Mouse (Mus musculus) heart, embryonic 11.5 days (tissue): Measurements from ENCODE around the gene Adcy9. TPM values are rescaled to one million over a fixed set of nuclear protein-coding genes. Genes with fewer than 3 reads are reported as not detected.

ENCODE experiments used
- ATAC-seq: fragments of 200-750 bp; cut with Nextera tagmentation; replicated peaks from 2 replicates; pipeline ENCODE4 v1.8.0; 2017; ENCODE audit warnings: moderate library complexity; ENCODE audit not compliant: insufficient number of reproducible peaks, low FRiP score, low TSS enrichment
- H3K27ac ChIP-seq: fragments of 300-500 bp; sonication (generic); 2 replicates; pipeline ENCODE4 v1.5.1; 2014; ENCODE audit warnings: mild to moderate bottlenecking, low read depth, low read length
- H3K27me3 ChIP-seq: fragments of 300-500 bp; sonication (generic); 2 replicates; pipeline ENCODE4 v1.6.1; 2014; ENCODE audit warnings: mild to moderate bottlenecking, low read length, mixed read lengths; ENCODE audit not compliant: control insufficient read depth, insufficient read depth
- H3K36me3 ChIP-seq: fragments of 300-500 bp; sonication (generic); 2 replicates; pipeline ENCODE4 v1.6.1; 2014; ENCODE audit warnings: mild to moderate bottlenecking, low read length, moderate library complexity, mixed read lengths; ENCODE audit not compliant: control insufficient read depth, insufficient read depth
- H3K4me1 ChIP-seq: fragments of 300-500 bp; sonication (generic); 2 replicates; pipeline ENCODE4 v1.6.1; 2014; ENCODE audit warnings: low read length; ENCODE audit not compliant: control insufficient read depth, insufficient read depth
- H3K4me2 ChIP-seq: fragments of 300-500 bp; sonication (generic); 2 replicates; pipeline ENCODE4 v1.6.1; 2014; ENCODE audit warnings: mild to moderate bottlenecking, moderate library complexity
- H3K4me3 ChIP-seq: fragments of 300-500 bp; sonication (generic); 2 replicates; pipeline ENCODE4 v1.5.1; 2014; ENCODE audit warnings: low read depth, low read length
- H3K9ac ChIP-seq: fragments of 300-500 bp; sonication (generic); 2 replicates; pipeline ENCODE4 v1.6.1; 2014; ENCODE audit warnings: mild to moderate bottlenecking, low read depth, low read length, moderate library complexity
- H3K9me3 ChIP-seq: fragments of 300-500 bp; sonication (generic); replicated peaks from 2 replicates; pipeline ENCODE4 v1.6.1; 2016; ENCODE audit warnings: low read length; ENCODE audit not compliant: control insufficient read depth
- WGBS: fragments of 180-500 bp; shearing (Covaris S2); extraction: QIAGEN DNeasy Blood & Tissue Kit; methylation state at CpG from one replicate; pipeline ENCODE4 v1.1.7; 2014; ENCODE audit not compliant: insufficient replicate concordance; 5-methylcytosine and 5-hydroxymethylcytosine counted together
- polyA plus RNA-seq: library from polyadenylated mRNA; unstranded; fragments of >200 nt; fragmentation: Nextera tagmentation; extraction: Ambion mirVana; gene quantifications from 2 replicates; pipeline ENCODE4 v1.2.1, GENCODE M21; 2014

The Adcy9 gene
- polyA plus RNA-seq, 1 experiment from 2014 or later = 0.99 TPM

- H3K27me3 ChIP-seq = peaks cover 20% of the 10 kb centered on the region
- H3K36me3 ChIP-seq = no peaks in the 10 kb centered on the region
- no peak overlapping the region for H3K27ac ChIP-seq
- H3K9ac ChIP-seq = no peak overlapping the region
- no peak for ATAC-seq
- H3K9me3 ChIP-seq = no peaks in the 10 kb centered on the region
- H3K4me3 ChIP-seq = no peak overlapping the region
- no peaks in the 10 kb centered on the region for H3K4me1 ChIP-seq
- H3K4me2 ChIP-seq = no peak overlapping the region
- 40% methylated on average over 4 of the region's 4 CpGs for WGBS
These were observed 5.4 kb upstream of the Adcy9 start for GRCm38 (mm10) chr16:4425658-4426234.

- Histone ChIP-seq H3K9me3 (no peaks in the 10 kb centered on the region), H3K4me2 (no peak overlapping the region), H3K9ac (no peak overlapping the region), H3K27ac (no peak overlapping the region), H3K4me3 (no peak overlapping the region), H3K36me3 (no peaks in the 10 kb centered on the region), H3K27me3 (peaks cover 24% of the 10 kb centered on the region), H3K4me1 (no peaks in the 10 kb centered on the region; the same call in 1 of the 2 replicates)
- ATAC-seq = no peak
- WGBS = 67% methylated on average over 5 of the region's 5 CpGs
These were observed 3.3 kb upstream of the Adcy9 start for GRCm38 (mm10) chr16:4423613-4424012.

GRCm38 (mm10) chr16:4422991-4423390, 2.7 kb upstream of the Adcy9 start:
- Histone ChIP-seq H3K9ac (no peak overlapping the region), H3K36me3 (no peaks in the 10 kb centered on the region), H3K9me3 (no peaks in the 10 kb centered on the region), H3K4me1 (no peaks in the 10 kb centered on the region; the same call in 1 of the 2 replicates), H3K4me3 (no peak overlapping the region), H3K27me3 (peaks cover 30% of the 10 kb centered on the region), H3K27ac (no peak overlapping the region), H3K4me2 (no peak overlapping the region)
- 86% methylated on average over 3 of the region's 3 CpGs for WGBS
- ATAC-seq = no peak

GRCm38 (mm10) chr16:4419546-4420297, 576 bp downstream of the Adcy9 start:
- H3K36me3 ChIP-seq = no peaks in the 10 kb centered on the region

GRCm38 (mm10) chr16:4418776-4419545, 1.3 kb downstream of the Adcy9 start:
- H3K27ac ChIP-seq = no peak overlapping the region
- no peaks in the 10 kb centered on the region for H3K36me3 ChIP-seq
- no peaks in the 10 kb centered on the region for H3K9me3 ChIP-seq

More at GRCm38 (mm10) chr16:4419546-4420297, 576 bp downstream of the Adcy9 start:
- H3K9me3 ChIP-seq = no peaks in the 10 kb centered on the region
- peak overlapping the region; percentile 77 for H3K9ac ChIP-seq
- H3K4me2 ChIP-seq = peak overlapping the region; percentile 100
- ATAC-seq = peak; percentile 70
- no peaks in the 10 kb centered on the region; the same call in 1 of the 2 replicates for H3K4me1 ChIP-seq
- H3K27ac ChIP-seq = no peak overlapping the region; the same call in 1 of the 2 replicates
- under 1% methylated on average over 73 of the region's 85 CpGs for WGBS
- H3K27me3 ChIP-seq = peaks cover 46% of the 10 kb centered on the region
- peak overlapping the region; percentile 74 for H3K4me3 ChIP-seq

GRCm38 (mm10) chr16:4418072-4418471, 2.2 kb downstream of the Adcy9 start:
- H3K4me1 ChIP-seq = no peaks in the 10 kb centered on the region; the same call in 1 of the 2 replicates
- no peak overlapping the region for H3K4me2 ChIP-seq
- no peak overlapping the region for H3K27ac ChIP-seq
- H3K27me3 ChIP-seq = peaks cover 50% of the 10 kb centered on the region
- ATAC-seq = no peak
- H3K9me3 ChIP-seq = no peaks in the 10 kb centered on the region
- no peak overlapping the region for H3K9ac ChIP-seq
- WGBS = 92% methylated on average over 11 of the region's 11 CpGs
- H3K36me3 ChIP-seq = no peaks in the 10 kb centered on the region
- H3K4me3 ChIP-seq = no peak overlapping the region

More at GRCm38 (mm10) chr16:4418776-4419545, 1.3 kb downstream of the Adcy9 start:
- peak overlapping the region; percentile 74 for H3K4me3 ChIP-seq
- no peaks in the 10 kb centered on the region; the same call in 1 of the 2 replicates for H3K4me1 ChIP-seq
- ATAC-seq = no peak
- H3K27me3 ChIP-seq = peaks cover 47% of the 10 kb centered on the region
- WGBS = 5% methylated on average over 32 of the region's 32 CpGs
- peak overlapping the region; percentile 77; the same call in 1 of the 2 replicates for H3K9ac ChIP-seq
- peak overlapping the region; percentile 100 for H3K4me2 ChIP-seq

- WGBS = 67% methylated on average over 7 of the region's 7 CpGs
- Histone ChIP-seq H3K4me3 (no peak overlapping the region), H3K27me3 (peaks cover 47% of the 10 kb centered on the region), H3K4me1 (no peaks in the 10 kb centered on the region; the same call in 1 of the 2 replicates), H3K9me3 (no peaks in the 10 kb centered on the region), H3K4me2 (no peak overlapping the region), H3K27ac (no peak overlapping the region), H3K9ac (no peak overlapping the region), H3K36me3 (no peaks in the 10 kb centered on the region)
- no peak for ATAC-seq
These were observed 2.8 kb downstream of the Adcy9 start for GRCm38 (mm10) chr16:4417455-4417854.

GRCm38 (mm10) chr16:4414881-4415585, 5.3 kb downstream of the Adcy9 start:
- Histone ChIP-seq H3K27me3 (peaks cover 46% of the 10 kb centered on the region), H3K4me2 (no peak overlapping the region), H3K9me3 (no peaks in the 10 kb centered on the region), H3K36me3 (no peaks in the 10 kb centered on the region), H3K4me3 (no peak overlapping the region), H3K4me1 (no peaks in the 10 kb centered on the region; the same call in 1 of the 2 replicates), H3K27ac (no peak overlapping the region), H3K9ac (no peak overlapping the region)
- no peak for ATAC-seq
- 70% methylated on average over 8 of the region's 8 CpGs for WGBS
